Mouse (Mus musculus) heart, adult 8-10 months (tissue): ENCODE results near the gene Magi3. TPM values are rescaled to one million over a fixed set of nuclear protein-coding genes. Genes with fewer than 3 reads are reported as not detected.

Source experiments
- DNase-seq: peaks from one replicate; pipeline ENCODE4 v3.0.0; 2022; ENCODE audit warnings: low spot score
- total RNA-seq, 4 experiments: library from RNA; stranded (reverse); gene quantifications; 2 replicates each; pipeline ENCODE4 v1.2.4; 2022

Magi3 gene
- total RNA-seq, 4 experiments from 2014 or later = 27.8 to 41.0 (median 34.9) TPM

DNA sequence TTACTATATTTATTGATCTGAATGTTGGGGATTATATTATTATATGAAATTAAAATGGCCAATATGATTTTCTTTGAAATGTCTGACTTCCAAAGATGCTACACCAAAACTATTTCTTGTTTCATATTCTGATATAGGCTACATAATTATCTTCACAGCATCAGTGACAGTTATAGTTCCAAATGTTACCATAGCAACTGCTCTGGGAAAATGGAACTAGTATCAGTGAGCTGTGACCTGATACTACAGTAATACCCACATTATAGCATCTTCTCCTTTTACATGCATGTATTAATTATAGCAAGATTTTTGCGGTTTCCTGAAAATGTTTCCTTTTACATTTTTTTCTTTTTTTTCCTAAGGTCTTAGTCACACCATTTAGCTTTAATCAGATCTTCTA lies 187.4 kb downstream of the Magi3 start:
- no peak for DNase-seq

- no peak for DNase-seq
Observed at GRCm38 (mm10) chr3:104032086-104032485, 188.1 kb downstream of the Magi3 start.

DNA sequence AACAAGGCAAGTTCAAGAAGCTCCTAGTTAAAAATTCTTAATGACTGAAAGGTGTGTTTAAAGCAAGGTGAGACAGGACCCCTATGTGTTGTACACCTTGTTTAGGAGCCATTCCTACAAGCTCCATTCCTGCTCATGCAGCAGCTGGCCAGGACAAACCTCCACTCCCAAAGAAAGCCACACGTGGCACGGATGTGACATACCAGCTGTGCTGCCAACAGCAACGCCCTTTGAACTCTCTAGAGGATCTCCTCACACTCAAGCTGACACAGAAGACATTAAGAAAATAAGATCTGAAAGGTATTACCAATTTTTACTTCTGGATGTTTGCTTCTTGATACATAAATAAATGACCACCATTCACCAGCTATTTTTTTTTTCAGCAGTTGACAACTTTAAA lies 193.2 kb downstream of the Magi3 start:
- DNase-seq = no peak

DNA sequence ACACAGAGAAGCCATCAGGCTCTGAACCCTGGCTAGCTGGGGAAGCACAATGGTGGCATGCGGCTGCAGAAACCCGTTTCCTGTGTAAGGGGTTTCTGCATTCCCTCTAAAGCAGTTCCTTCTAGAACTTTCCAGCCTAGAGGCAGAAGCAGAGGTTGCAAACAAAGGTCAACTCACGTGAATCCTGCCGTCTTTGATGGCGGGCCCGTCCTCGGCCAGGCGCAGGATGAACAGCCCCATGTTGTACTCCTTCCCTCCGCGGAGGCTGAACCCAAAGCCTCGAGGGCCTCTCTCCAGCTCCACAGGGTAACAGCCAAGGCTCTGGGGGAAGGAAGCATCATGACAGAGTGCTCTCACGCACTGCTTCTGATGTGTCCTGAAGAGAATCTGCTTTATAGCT lies 200.1 kb downstream of the Magi3 start:
- DNase-seq = no peak

DNA sequence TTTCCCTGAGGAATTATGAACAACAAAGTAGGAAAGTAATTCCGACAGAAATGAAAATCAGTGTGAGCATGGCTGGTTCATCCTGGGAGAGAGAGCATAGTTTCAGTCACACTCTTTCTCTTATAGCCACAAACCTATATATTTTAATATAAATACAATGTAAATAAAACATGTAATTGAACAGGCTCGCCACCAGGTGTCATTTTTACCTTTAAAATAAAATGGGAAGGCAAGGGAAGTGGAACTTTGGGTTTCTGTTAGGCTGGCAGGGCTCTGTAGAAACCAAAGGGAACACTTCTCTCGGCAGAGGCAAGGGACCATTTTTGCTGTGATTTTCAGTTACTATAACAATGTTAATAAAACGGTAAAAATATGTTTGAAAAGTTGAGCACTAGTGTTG lies 200.7 kb downstream of the Magi3 start:
- no peak for DNase-seq

DNA sequence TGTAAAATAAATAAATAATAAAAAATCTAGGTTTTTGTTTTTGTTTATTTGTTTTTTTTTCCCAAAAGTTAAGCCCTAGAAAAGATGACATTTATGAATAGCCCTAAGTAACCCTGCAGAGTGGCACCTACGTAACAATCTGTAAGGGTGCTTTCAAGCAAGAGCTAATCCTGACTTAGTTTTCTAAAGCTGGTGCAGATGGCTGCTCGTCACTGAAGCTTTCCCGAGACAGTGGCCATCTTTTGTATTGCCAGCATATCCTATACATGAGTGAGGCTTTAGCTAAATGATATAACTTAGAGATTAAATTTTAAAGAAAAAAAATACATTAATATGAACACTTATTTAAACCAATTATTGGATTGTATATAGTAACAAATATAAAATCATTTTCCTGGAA lies 202.2 kb downstream of the Magi3 start:
- no peak for DNase-seq

GRCm38 (mm10) chr3:104011972-104012371 lies 208.2 kb downstream of the Magi3 start:
- no peak for DNase-seq

GRCm38 (mm10) chr3:104009924-104010662 lies 210.1 kb downstream of the Magi3 start:
- no peak for DNase-seq

- no peak for DNase-seq
Observed at GRCm38 (mm10) chr3:104007479-104007878, 212.7 kb downstream of the Magi3 start.

- DNase-seq = no peak
Observed at GRCm38 (mm10) chr3:104006896-104007466, 213.2 kb downstream of the Magi3 start.

DNA sequence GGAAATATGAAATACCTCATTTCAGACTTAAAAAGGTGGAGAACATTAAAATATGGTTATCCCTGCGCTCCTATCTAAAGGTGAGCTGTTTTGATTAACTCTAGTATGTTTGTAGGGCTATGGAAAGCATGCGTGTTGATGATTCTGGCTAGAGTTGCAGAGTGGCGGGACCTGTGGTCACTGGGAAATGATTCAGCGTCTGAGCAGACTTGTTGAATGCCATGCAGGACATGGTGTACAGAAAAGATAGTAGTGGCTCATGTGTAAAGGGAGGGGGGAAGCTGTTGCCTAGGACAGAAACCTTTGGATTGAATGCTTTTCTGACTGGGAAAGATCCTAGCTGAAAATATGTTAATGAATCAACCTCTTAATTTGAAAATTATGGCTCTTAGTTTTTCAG lies 221.4 kb downstream of the Magi3 start:
- DNase-seq = no peak

DNA sequence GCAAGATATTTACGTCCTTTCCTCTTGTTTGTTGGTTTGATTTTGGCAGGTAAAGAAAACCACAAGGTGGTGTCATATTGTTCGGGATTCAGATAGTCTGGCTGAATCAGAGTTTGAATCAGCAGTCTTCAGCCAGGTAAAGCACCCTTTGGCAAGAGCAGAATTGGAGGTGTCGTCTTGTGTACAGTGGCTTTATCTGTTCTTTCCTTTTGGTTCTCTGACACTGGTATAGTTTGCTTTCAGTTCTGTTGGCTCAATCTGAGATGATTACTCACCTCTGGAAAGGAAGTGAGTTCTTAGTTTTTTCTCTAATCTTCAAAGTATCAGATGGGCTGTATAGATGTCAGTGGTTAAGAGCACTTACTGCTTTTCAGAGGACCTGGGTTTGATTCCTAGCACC lies 228.9 kb downstream of the Magi3 start:
- DNase-seq = no peak

DNA sequence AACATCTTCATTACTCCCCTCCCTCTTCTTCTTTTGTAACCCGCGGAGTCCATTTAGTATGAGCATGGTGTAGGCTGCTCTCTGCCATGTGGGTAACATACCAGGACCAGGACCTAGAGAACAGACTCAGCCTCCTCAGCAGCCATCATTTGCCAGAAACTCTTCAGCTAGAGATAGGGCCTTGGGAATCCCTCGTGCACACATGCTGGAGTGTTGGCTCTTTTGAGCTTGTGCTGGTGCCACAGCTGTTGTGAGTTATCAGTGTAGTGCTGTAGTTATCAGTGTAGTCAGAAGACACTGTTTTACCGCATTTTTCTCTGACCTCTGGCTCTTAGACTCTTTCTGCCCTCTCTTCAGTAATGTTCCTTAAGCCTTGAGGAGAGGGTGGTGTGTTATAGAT lies 230.8 kb downstream of the Magi3 start:
- no peak for DNase-seq

DNA sequence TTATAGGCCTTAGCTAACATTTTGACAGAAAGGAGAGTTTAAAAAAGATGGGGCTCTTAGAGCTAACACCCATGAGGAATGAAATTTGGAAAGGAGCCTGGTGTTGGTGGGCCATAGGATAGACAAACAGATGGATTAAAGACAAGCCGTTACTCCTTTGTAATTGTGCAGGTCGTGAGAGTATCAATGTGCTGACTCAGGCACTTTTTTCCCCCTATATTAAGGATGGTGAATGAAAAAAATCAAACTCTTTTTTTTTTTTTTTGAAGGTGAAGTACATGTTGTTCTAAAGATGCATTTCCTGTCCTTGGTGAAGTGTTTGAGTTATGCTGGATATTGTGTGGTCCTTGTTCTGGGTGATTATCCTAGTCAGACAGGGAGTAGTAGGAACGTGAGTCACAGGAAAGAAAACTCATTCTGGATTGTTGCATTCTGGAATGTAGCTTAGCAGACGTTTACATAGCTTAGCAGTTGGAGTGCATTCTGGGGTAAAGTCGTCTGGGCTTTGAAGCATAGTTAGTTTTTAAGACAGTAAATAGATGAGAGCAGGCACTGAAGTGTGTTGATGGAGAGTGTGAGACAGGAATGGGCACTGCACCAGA lies 232.2 kb downstream of the Magi3 start:
- DNase-seq = no peak

GRCm38 (mm10) chr3:103985194-103985593 lies 235.0 kb downstream of the Magi3 start:
- DNase-seq = no peak

- DNase-seq = no peak
Observed at GRCm38 (mm10) chr3:103984556-103984955, 235.6 kb downstream of the Magi3 start.

GRCm38 (mm10) chr3:103971157-103971556 lies 249.0 kb downstream of the Magi3 start:
- DNase-seq = no peak

DNA sequence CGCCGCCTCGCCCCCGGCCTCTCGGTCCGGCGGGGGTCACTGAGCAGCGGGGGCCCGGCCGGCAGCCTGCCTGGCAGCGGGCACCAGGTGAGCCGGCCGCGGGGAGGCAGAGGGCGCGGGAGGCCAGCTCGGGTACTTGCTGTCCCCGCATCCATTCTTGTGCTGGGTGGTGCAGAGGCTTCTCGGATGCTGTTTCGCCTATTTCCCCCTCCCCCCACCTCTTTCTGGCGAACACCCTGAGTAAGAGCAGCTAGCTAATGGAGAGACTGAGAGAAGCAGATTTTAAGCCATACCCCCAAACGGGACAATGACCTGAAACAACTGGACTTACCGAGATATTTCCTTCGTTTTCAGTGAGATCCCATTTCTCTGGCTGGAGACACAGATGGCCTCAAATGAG lies 251.5 kb downstream of the Magi3 start:
- peak; percentile 5 for DNase-seq

DNA sequence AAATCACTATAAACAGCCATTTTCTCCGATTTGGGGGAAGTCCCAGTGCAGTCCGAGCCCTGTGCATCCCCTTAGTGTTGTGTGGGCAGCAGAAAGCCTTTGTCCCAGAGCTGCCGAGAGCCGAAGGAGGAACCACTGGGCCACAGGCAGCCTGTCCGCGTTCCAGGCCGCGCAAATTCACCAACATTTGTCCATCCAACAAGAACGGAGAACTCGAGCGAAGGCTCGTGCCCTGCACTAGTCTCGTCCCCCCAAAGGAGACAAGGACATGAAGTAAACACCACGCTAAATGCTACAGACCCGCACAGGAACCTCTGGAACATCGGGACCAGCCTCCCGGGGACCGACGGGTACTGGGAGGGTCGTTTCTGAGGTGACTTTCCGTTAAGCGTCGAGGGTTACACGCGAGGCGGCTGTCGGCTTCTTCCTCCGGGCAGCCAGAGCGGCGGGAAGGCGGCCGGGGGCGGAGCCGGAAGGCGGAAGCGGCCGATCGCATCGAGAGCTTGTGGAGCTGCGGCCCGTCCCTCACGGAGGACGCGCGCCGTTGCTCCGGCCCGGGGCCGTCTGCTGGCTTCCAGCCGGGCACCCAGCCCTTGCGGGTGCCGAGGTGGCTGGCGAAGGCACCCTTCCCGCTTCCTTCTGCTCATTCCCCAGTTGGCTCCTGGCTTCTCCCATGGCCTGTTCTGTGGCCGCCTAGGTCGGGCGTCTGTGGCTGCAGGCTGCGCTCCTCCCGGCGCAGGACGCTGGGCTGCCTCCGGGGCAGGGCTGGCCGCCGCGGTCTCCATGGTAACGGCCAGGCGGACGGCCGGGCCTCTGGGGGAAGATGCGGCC lies 252.1 kb downstream of the Magi3 start, which contains the start of gene Phtf1:
Phtf1 (plus strand) TSS at position 250 of the 831 bp plus-strand sequence.
- DNase-seq = peak; percentile 83

DNA sequence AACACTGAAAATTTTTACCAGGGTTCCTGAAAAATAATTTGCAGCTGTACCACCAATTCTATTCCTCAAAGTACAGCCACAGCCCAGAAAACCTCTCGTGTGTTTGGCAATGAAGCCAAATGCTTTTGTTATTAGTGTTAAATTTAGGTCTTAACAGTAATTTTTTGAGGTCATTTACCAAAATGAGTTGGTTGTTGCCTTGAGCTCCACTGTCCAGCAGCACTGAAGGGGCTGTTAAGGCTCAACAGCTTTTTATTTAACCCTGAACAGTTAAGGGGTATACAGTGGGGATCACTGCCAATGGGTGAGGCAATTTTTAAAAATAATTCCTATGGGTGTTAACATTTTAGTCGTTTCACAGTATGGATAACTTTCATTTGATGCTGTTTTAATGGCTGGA lies 252.9 kb downstream of the Magi3 start:
- DNase-seq = no peak
